Mouse (Mus musculus) intestine, embryonic 16.5 days (tissue): Measurements from ENCODE around the gene Tspan4. TPM values are rescaled to one million over a fixed set of nuclear protein-coding genes. Genes with fewer than 3 reads are reported as not detected.

Experiments used
- ATAC-seq: fragments of 200-750 bp; cut with Nextera tagmentation; 2 replicates; pipeline ENCODE4 v1.8.0; 2017; ENCODE audit warnings: moderate TSS enrichment, moderate library complexity
- H3K27ac ChIP-seq: fragments of 300-500 bp; sonication (generic); 2 replicates; pipeline ENCODE4 v1.5.1; 2014; ENCODE audit warnings: mild to moderate bottlenecking, low read length
- H3K27me3 ChIP-seq: fragments of 300-500 bp; sonication (generic); replicated peaks from 2 replicates; pipeline ENCODE4 v1.6.1; 2014; ENCODE audit warnings: low read length, control low read depth, mixed read lengths; ENCODE audit not compliant: control insufficient read depth, insufficient read depth
- H3K36me3 ChIP-seq: fragments of 300-500 bp; sonication (generic); 2 replicates; pipeline ENCODE4 v1.6.1; 2014; ENCODE audit warnings: low read length, control low read depth; ENCODE audit not compliant: control insufficient read depth, insufficient read depth
- H3K4me1 ChIP-seq: fragments of 300-500 bp; sonication (generic); 2 replicates; pipeline ENCODE4 v1.6.1; 2014; ENCODE audit warnings: low read length, control low read depth, mixed read lengths; ENCODE audit not compliant: control insufficient read depth, insufficient read depth
- H3K4me2 ChIP-seq: fragments of 300-500 bp; sonication (generic); 2 replicates; pipeline ENCODE4 v1.6.1; 2014; ENCODE audit warnings: low read depth, low read length, control low read depth
- H3K4me3 ChIP-seq: fragments of 300-500 bp; sonication (generic); 2 replicates; pipeline ENCODE4 v1.5.1; 2014; ENCODE audit warnings: mild to moderate bottlenecking, low read length
- H3K9ac ChIP-seq: fragments of 300-500 bp; sonication (generic); 2 replicates; pipeline ENCODE4 v1.6.1; 2014; ENCODE audit warnings: low read depth, low read length
- H3K9me3 ChIP-seq: fragments of 300-500 bp; sonication (generic); 2 replicates; pipeline ENCODE4 v1.6.1; 2016; ENCODE audit warnings: low read length, control low read depth; ENCODE audit not compliant: control insufficient read depth
- WGBS: fragments of 180-500 bp; shearing (Covaris S2); extraction: QIAGEN DNeasy Blood & Tissue Kit; methylation state at CpG from one replicate; pipeline ENCODE4 v1.1.7; 2014; 5-methylcytosine and 5-hydroxymethylcytosine counted together
- polyA plus RNA-seq: library from polyadenylated mRNA; unstranded; fragments of >200 nt; fragmentation: Nextera tagmentation; extraction: Ambion mirVana; gene quantifications from 2 replicates; pipeline ENCODE4 v1.2.1, GENCODE M21; 2015

Tspan4 gene
- polyA plus RNA-seq, 1 experiment from 2014 or later, result 59.2 TPM

- H3K27me3 ChIP-seq, result peaks cover 18% of the 10 kb centered on the region; the same call in 1 of the 2 replicates
- 55% methylated on average over 5 of the region's 5 CpGs for WGBS
- no peaks in the 10 kb centered on the region for H3K9me3 ChIP-seq
- no peak overlapping the region for H3K4me3 ChIP-seq
- no peak for ATAC-seq
- H3K9ac ChIP-seq, result peak overlapping the region; percentile 61; the same call in 1 of the 2 replicates
- peak overlapping the region; percentile 97 for H3K27ac ChIP-seq
- H3K36me3 ChIP-seq, result no peaks in the 10 kb centered on the region
- H3K4me1 ChIP-seq, result peaks cover 59% of the 10 kb centered on the region
- 0 out of 2 replicates have a peak overlapping the region, but pooled peaks have one; percentile 1 for H3K4me2 ChIP-seq
These were observed 3.3 kb downstream of the Tspan4 start for GRCm38 (mm10) chr7:141478270-141478748.

GRCm38 (mm10) chr7:141480842-141481497 is 5.9 kb downstream of the Tspan4 start:
- WGBS, result 9% methylated on average over 10 of the region's 10 CpGs
- Histone ChIP-seq H3K4me3 (peak overlapping the region; percentile 55), H3K27ac (no peak overlapping the region), H3K27me3 (peaks cover 18% of the 10 kb centered on the region; the same call in 1 of the 2 replicates), H3K4me2 (peak overlapping the region; percentile 97), H3K9me3 (no peaks in the 10 kb centered on the region), H3K36me3 (no peaks in the 10 kb centered on the region), H3K4me1 (peaks cover 45% of the 10 kb centered on the region), H3K9ac (0 out of 2 replicates have a peak overlapping the region, but pooled peaks have one; percentile 19)
- peak; percentile 38 for ATAC-seq

- H3K4me2 ChIP-seq, result peak overlapping the region; percentile 97
- H3K9ac ChIP-seq, result peak overlapping the region; percentile 63
- no peaks in the 10 kb centered on the region for H3K9me3 ChIP-seq
- WGBS, result 1% methylated on average over 80 of the region's 81 CpGs
- no peak overlapping the region for H3K27ac ChIP-seq
- no peaks in the 10 kb centered on the region for H3K36me3 ChIP-seq
- H3K4me3 ChIP-seq, result peak overlapping the region; percentile 55
- H3K27me3 ChIP-seq, result peaks cover 18% of the 10 kb centered on the region; the same call in 1 of the 2 replicates
- peaks cover 38% of the 10 kb centered on the region for H3K4me1 ChIP-seq
- ATAC-seq, result no peak; the same call in 1 of the 2 replicates
These were observed 6.7 kb downstream of the Tspan4 start for GRCm38 (mm10) chr7:141481498-141482401.

GRCm38 (mm10) chr7:141482531-141483024 is 7.5 kb downstream of the Tspan4 start:
- H3K9ac ChIP-seq, result peak overlapping the region; percentile 63
- whole genome bisulfite sequencing, result 10% methylated on average over 11 of the region's 11 CpGs

GRCm38 (mm10) chr7:141483114-141483653 is 8.1 kb downstream of the Tspan4 start:
- ATAC-seq, result no peak
- no peak overlapping the region for H3K4me3 ChIP-seq
- no peaks in the 10 kb centered on the region for H3K36me3 ChIP-seq
- no peak overlapping the region for H3K9ac ChIP-seq
- H3K27me3 ChIP-seq, result peaks cover 18% of the 10 kb centered on the region; the same call in 1 of the 2 replicates
- H3K9me3 ChIP-seq, result no peaks in the 10 kb centered on the region
- no peak overlapping the region for H3K4me2 ChIP-seq
- no peak overlapping the region for H3K27ac ChIP-seq
- 69% methylated on average over 6 of the region's 6 CpGs for WGBS
- peaks cover 24% of the 10 kb centered on the region for H3K4me1 ChIP-seq

More at GRCm38 (mm10) chr7:141482531-141483024, 7.5 kb downstream of the Tspan4 start:
- Histone ChIP-seq H3K4me3 (peak overlapping the region; percentile 55), H3K27me3 (peaks cover 18% of the 10 kb centered on the region; the same call in 1 of the 2 replicates), H3K4me1 (peaks cover 30% of the 10 kb centered on the region), H3K4me2 (peak overlapping the region; percentile 97), H3K36me3 (no peaks in the 10 kb centered on the region), H3K27ac (no peak overlapping the region), H3K9me3 (no peaks in the 10 kb centered on the region)
- ATAC-seq, result no peak

GRCm38 (mm10) chr7:141484186-141485120 is 9.4 kb downstream of the Tspan4 start:
- Histone ChIP-seq H3K4me3 (no peak overlapping the region), H3K36me3 (no peaks in the 10 kb centered on the region), H3K9ac (no peak overlapping the region), H3K4me1 (peaks cover 20% of the 10 kb centered on the region), H3K9me3 (no peaks in the 10 kb centered on the region), H3K27ac (no peak overlapping the region), H3K27me3 (peaks cover 18% of the 10 kb centered on the region; the same call in 1 of the 2 replicates), H3K4me2 (no peak overlapping the region)
- no peak for ATAC-seq
- WGBS, result 71% methylated on average over 5 of the region's 5 CpGs

GRCm38 (mm10) chr7:141485186-141485585 is 10.1 kb downstream of the Tspan4 start:
- no peak overlapping the region for H3K4me2 ChIP-seq
- 58% methylated on average over 2 of the region's 2 CpGs for WGBS
- no peaks in the 10 kb centered on the region for H3K36me3 ChIP-seq
- H3K4me1 ChIP-seq, result peaks cover 20% of the 10 kb centered on the region
- H3K9ac ChIP-seq, result no peak overlapping the region
- H3K27me3 ChIP-seq, result peaks cover 18% of the 10 kb centered on the region; the same call in 1 of the 2 replicates
- H3K9me3 ChIP-seq, result no peaks in the 10 kb centered on the region
- no peak for ATAC-seq
- H3K4me3 ChIP-seq, result no peak overlapping the region
- H3K27ac ChIP-seq, result no peak overlapping the region

GRCm38 (mm10) chr7:141485606-141486005 is 10.6 kb downstream of the Tspan4 start:
- H3K9me3 ChIP-seq, result no peaks in the 10 kb centered on the region
- peaks cover 18% of the 10 kb centered on the region; the same call in 1 of the 2 replicates for H3K27me3 ChIP-seq
- peaks cover 20% of the 10 kb centered on the region for H3K4me1 ChIP-seq
- 86% methylated on average over 2 of the region's 2 CpGs for WGBS
- H3K36me3 ChIP-seq, result no peaks in the 10 kb centered on the region
- no peak overlapping the region for H3K9ac ChIP-seq
- ATAC-seq, result no peak
- no peak overlapping the region for H3K4me2 ChIP-seq
- H3K4me3 ChIP-seq, result no peak overlapping the region
- H3K27ac ChIP-seq, result no peak overlapping the region
